Mouse (Mus musculus) telencephalon, adult 2 months (tissue): ENCODE results near the gene Napepld.
"Not testable (repeated sequence)": the region's sequence is repeated elsewhere in the genome, so short reads cannot be mapped to it uniquely, and the experiment has no call there.

Experiments used
- DNase-seq: peaks from one replicate; pipeline ENCODE4 v3.0.0-alpha.2; 2011; ENCODE audit warnings: low read depth, low spot score

The Napepld gene

DNA sequence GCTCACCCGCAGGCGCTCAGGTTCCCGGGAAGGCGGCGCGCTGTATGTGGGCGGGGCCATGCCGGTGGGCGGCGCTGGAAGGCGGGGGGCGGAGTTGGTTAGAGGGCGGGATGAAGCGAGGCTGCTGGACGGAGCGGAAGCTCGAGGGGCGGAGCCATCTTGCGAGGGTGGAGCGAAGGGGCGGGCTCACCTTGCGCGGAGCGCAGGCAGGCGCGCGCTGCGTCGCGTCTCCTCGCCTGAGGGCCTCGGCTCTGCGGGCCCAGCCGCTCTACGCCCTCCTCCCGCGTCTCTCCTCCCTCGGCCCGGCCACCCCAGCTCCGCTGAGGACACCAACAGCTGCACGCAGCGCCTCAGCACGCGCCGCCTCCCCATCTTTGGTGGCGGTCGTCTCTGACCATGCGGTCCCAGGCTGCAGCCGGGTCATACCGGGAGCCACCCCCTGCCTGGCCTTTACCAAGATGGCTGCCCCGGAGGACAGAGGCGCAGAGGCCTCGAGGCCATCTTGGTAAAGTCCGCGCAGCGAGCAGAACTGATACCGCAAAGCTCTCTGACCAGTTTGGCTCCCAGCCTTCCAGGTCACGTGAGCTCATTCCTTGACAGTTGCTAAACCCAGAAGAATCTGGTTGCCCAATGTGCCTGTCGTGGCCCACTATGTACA lies at the start of gene Napepld:
Gene Napepld, minus strand, starts transcription at position 46 of the 658 bp plus-strand sequence.
- peak; percentile 97 for DNase-seq

DNA sequence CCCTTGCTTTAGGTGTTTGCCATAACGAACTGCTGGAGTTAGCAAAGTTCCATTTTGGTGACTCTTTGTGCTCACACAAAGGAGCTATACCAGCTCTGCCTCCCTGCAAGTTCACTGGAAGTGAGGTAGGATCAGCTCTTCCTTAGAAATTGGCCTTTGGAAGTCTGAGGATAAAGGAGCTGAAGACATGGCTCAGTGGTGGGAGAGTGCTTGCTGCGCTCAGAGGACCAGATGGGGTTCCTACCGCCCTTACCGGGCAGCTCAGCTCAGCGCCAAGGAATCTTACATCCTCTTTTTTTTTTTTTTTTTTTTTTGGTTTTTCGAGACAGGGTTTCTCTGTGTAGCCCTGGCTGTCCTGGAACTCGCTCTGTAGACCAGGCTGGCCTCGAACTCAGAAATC lies 44.8 kb upstream of the Napepld start:
- DNase-seq: no peak

DNA sequence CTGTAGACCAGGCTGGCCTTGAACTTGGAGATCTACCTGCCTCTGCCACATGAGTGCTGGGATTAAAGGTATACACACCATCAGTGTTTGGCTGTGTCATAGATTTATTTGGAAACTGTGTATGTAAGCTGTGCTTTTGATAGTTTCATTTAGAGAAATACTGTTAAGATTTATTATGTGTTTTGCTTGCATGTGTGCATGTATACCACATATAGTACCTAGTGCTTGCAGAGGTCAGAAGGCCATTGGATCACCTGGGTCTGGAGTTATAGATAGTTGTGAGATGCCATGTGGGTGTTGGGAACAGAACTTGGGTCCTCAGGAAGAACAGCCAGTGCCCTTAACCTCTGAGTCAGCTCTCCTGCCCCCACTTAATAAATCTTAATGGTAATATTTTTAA lies 43.5 kb upstream of the Napepld start:
- no peak for DNase-seq

DNA sequence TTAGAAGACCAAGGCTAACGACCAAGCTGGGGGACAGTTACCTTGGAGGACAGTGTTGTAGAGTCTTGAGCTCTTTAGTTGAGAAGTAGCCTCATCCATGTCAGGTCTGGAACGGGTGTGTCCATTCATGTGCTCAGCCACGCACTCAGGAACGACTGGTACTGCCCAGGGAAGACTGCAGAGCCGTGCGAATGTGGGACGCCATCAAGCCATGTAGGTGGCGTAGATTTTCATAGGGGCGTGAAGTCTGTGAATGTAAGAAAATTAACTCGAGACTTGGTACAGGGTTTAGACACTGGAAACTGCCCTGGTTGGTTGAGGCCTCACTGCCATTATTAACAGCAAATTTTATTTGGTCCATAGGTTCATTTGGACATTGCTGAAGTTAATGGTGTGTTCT lies 42.4 kb upstream of the Napepld start:
- no peak for DNase-seq

DNA sequence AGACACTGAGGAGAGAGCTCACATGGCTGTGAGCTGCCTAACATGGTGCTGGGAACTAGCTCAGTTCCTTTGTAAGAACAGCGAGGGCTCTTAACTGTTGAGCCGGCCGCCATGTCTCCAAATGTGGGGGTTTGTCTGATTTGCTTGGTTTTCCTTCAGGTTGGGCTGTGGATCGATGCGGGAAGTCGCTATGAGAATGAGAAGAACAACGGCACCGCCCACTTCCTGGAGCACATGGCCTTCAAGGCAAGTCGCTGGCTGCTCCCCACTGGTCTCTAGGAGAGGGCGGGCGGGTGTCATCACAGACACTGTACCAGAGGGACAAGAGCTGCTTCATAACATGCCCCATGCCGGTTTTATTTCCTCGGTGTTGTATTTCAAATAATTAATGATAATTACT lies 38.7 kb upstream of the Napepld start:
- no peak for DNase-seq

DNA sequence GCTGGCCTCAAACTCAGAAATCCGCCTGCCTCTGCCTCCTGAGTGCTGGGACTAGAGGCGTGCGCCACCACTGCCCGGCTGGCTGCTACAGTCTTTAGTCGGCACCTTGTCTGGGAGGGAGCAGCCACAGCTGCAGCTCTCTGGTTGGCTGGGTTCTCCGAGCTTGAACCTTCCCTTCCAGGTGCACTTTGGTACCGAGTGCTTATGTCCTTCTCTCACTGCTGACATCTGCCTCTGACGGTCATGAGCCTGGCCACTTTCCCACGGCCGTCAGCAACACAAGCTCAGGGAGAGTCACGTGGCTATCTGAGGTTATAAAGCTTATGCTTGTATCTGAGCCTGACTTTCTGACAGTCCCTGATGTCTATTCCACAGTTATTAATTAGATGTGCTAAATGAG lies 37.9 kb upstream of the Napepld start:
- no peak for DNase-seq

DNA sequence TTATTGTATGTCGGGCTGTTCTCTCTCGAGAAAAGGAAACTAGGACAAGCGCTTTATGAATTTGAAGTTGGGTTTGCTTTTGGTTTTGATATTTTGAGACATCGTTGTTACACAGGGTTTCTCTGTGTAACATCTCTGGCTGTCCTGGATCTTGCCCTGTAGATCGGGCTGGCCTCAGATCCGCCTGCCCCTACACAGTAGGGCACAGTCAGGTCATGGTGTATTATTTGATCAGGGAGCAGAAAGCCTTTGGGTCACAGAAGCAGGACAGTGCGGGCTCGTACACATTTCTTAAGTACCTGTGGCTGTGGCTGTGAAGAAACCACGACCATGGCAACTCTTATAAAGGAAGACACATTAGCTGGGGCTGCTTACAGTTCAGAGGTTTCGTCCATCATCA lies 36.4 kb upstream of the Napepld start:
- no peak for DNase-seq

DNA sequence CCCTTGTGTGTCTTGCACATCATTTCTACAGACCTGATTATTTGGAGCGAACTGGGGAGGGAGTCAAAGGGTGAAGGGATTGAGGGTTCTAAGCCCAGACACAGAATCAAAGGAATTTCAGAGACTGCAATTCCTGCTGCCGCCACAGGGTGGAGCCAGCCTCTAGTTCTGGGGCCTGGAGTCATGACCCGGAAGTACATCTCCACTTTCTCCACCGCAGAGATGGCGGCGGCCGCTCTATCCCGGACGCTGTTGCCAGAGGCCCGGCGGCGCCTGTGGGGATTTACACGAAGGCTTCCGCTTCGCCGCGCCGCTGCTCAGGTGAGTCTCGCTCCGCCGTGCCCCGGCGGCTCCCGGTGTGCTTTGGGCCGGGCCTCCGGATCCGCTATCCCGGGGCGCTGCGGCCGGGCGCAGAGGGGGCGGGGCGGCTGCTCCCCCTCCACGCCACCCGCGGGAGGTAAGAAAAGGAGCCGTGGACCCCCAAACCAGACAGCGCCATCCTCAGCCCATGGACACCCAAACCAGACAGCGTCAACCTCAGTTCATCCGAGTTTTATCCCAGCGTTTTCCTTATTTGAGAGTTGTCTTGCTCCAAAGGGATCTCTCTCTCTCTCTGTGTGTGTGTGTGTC lies 35.9 kb upstream of the Napepld start, which contains the start of gene Pmpcb:
Gene Pmpcb, plus strand, starts transcription at position 186 of the 630 bp plus-strand sequence.
- peak; percentile 63 for DNase-seq

DNA sequence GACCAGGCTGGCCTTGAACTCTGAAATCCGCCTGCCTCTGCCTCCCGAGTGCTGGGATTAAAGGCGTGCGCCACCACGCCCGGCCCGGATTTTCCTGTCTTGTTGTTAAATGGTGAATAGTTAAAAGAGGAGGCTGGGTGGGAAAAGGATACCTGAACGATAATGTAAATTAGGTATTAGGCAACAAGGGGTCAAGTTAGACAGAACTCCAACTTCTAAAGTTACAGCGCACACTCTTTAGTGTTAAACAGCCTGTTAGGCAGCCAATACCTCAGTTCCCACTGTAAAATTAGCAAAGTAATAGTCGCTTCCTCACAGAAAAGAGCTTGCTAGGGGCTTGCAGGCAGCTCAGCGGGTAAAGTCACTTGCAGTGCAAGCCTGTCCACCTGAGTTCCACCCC lies 34.9 kb upstream of the Napepld start:
- DNase-seq: no peak

DNA sequence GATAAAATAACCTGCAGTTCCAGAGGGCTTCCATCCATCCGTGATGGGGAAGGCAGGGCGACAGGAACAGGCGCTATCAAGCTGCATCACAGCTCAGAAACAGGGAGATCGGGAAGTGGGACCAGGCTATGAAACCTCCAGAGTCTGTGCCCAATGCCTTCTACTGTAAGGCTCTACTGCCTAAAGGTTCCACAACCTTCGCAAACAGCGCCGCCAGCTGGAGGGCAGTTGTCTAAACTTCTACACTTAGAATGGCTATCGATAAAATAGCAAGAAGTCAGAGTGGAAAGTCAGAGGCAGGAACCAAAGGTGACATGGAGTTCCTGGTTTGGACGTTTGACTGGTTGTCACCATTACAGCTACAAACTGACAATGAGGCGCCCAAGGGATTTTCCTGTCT lies 34.4 kb upstream of the Napepld start:
- DNase-seq: peak; percentile 58

DNA sequence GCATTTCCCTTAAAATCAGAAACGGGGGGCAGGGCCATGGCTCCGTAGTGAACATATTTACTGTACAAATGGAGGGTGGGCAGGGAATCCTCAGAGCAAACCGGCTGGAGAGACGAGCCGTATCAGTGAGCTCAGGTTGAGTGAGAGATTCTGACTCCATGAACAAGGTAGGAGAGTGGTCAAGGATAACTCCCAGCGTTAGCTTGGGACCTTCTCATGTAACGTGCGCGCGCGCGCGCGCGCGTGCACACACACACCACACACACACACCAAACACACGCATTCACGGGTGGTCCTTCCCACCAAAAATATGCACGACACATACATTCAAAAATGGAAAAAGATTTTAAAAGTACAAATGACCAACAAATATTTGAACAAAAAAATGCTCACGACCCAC lies 33.9 kb upstream of the Napepld start:
- no peak for DNase-seq

DNA sequence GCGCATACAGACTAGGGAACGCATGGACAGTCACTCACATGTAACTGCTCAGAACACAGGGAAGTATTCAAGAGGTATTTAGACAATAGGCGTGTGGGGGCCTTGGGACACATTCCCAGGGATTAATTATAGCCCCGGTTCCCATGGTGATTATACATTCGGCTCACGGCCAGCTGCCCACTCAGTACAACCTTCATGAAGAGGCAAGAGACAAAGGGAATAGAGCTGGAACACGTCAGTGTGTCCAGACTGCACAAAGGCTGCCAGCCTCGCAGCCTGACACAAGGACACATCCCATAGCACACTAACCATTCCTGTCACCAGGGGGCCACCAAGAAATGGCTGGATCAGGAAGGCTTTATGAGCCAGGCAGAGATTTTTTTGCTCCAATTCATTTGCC lies 31.7 kb upstream of the Napepld start:
- peak; percentile 85 for DNase-seq

DNA sequence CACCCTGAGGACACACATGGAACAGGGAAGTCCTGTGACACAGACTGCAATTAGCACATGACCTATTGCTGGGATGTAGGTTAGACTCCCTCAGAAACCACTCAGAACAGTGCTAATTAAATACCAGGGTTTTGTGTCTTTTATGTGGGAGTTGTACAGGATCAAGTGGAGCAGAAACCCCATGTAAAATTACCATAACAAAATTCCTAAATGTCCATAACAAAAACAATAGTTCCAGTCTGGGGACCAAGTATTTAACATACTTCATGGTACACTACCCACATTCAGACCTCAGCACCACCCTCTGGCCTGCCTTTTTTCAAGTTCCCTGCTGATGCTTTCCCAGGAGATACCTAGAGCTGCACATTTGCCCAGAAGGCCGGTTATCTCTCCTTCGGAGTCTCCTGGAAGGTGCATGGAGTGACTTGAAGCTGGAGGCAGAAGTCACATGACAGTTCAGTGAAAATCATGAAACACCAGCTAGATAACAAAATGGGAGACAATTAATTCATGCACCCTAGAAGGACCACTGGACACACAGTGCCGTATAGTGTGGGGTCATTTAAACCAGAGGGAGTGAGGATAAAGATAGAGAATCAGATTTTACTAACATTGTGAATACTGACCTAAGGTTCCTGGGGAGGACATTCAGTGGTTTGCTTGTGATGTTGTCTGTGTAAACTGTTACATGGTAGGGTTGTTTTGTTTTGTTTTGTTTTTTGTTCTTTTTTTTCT lies 31.1 kb upstream of the Napepld start:
- DNase-seq: no peak

DNA sequence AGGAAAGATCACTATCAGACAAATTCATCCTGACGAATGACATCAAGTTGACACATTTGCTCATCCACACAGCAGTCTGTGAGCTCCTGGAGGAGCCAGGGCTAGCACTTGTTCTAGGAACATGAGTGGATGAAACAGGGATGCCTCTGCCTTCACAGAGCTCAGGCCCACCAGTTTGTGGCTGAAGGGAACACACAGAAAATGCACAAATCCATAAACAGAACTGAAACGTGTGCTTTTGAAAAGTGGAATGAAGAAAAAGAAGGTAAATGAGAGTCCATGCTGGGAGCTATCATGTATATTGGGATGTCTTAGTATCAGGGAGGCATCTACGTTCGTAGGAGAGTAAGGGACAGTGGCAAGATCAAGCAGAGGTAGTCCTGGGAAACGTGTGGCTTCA lies 27.9 kb upstream of the Napepld start:
- no peak for DNase-seq

DNA sequence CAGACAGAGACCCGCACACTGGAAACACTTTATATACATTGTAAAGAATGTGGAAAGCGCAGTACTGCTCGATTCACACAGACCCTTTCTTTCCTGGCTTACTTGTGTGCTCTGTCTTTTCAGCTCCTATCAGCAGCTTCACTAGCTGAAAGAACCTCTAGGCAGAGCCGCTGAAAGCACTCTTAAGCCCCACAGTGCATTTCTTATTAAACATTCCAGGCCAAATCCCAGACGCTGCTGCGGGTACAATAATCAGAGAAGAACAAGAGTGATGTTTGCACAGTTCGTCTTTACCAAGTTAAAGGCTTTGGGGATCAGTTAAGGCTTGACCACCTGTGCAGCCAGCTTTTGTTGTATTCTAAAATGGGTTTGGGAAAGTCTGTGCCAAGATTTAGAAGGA lies 23.7 kb upstream of the Napepld start:
- DNase-seq: no peak

DNA sequence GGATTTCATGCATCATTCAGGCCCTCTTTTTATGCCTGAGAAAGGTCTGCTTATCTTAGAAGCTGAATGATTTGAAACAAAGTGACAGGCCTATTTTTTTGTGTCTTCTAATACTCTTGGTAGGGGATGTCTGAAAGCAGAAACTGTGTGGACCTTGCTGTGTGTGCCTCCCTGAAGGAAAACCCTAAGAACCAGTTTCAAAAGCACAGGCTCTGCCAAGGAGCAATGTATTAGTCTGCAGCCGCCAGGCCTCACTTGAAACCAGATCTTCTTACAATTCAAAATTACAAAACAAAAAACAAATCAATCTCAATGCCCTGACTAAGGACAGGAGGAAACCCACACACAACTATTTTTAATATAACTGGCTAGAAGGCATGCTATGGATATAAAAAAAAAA lies 23.2 kb upstream of the Napepld start:
- DNase-seq: no peak

DNA sequence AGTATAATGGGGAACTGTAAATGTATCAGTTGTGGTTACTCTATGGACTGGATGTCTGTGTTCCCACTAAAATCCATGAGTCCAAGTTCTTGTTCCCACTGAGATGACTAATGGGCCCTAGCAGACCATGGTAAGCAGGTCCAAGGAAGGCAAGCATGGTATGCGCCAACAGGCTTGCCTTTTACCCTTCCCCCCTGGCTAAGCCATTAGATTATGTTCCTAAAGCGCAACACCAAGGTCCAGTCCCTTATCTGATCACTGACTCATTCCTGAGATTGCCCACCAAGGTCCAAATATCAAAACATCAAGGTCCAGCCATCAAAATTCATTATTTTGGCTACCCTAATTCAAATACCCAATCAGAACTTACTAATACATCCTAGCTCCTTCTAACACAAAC lies 18.0 kb upstream of the Napepld start:
- DNase-seq: no peak

DNA sequence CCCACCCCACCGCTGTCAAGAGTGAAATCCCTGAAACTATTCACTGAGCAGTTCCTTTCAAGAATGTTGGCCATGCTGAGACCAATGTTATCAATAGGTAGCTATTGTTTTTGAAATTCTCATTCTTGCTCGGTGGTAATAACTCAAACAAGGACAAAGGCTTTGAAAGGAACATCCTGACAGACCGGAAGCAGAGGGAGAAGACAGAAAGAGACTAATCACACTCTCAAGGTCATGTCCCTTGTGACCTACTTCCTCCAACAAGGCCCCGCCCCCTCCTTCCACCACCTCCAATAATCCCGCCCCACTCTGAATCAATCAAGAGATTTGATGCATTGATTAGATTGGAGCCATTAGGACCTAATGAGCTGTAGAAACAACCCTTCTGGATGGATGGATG lies 17.4 kb upstream of the Napepld start:
- no peak for DNase-seq

DNA sequence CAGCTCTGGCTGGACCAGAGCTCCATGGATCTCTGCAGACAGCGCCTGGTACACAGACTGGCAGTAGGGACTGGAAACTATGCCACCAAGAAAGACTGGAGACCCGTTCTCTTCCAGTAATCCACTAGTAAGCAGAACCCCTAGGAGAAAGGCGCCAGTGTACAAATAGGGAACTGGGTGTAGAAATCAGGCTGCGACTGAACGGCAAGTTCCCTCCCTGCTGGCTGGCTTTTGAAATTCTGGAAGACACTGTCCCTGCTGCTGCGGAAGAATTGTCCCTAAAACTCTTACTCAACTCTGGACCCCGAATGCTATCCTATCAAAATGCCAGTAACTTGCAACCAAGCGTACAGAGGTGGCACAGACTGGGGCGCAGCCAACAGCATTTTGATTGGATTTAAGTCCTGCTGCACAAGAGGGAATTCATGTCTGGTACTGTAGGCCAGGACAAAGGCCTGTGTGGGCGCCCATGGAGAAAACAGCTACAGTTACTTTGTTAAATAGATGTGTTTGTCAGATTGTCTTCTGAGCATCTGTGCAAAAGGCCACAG lies 16.0 kb upstream of the Napepld start:
- no peak for DNase-seq

DNA sequence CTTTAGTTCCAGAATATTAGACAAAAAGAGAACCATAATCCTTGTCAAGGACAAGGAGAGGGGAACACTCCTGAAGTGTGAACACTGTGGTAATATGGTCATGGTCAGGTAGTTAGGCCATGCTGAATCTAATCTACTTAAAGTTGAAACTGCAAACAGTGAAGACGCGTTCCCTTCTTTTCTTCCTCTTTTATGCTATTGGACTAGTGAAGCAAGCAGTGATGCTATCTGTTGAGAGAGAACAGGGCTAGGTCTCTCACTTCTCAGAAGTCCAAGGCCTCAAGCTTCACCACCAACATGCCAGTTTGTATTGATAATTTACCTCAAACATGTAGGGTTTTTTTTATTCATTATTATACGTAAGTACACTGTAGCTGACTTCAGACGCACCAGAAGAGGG lies 13.3 kb upstream of the Napepld start:
- no peak for DNase-seq

DNA sequence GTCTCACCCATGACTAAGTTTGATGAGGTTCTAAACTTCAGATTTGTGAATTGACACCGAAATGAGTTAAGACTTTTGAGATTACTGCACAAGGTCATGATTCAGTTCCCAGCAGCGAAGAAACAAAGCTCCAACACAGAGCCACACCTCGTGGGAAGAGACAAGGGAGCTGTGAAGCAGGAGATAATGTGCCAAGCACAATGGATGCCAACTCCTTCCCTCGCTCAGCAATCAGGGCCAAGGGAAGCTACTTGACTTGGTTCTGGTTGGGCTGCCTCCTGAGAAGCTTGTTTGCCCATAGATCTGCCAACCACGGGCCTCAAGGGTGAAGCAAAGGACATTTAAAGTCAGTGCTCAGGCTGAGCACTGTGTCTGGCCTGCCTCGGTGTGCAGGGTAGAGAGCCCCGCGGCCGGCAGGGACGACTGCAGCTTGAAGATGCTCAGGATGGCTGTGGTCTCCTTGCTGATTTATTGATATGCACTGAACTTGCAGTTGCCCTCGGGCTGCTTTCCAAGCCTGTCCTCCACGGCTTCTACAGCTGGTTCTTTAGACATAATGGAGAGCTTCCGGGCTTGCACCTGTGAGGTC lies 11.0 kb upstream of the Napepld start:
- DNase-seq: no peak

DNA sequence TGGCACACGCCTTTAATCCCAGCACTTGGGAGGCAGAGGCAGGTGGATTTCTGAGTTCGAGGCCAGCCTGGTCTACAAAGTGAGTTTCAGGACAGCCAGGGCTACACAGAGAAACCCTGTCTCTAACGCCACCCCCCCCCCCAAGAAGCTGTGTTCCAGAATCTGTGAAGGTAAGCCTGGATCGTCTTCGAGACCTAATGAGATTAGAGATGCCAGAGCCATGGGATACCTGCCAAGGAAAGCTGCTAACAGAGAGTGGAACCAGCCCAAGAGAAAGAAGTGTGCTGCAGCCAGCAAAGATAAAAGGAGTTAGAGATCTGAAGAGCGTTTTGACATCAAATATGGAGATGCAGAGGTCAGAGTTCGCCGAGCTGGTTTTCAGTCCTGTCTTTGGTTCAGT lies 6.8 kb upstream of the Napepld start:
- not testable (repeated sequence) for DNase-seq
